Mouse (Mus musculus) hindbrain, postnatal 0 days (tissue): ENCODE data around the gene Relb. TPM values are rescaled to one million over a fixed set of nuclear protein-coding genes. Genes with fewer than 3 reads are reported as not detected.

Source experiments
- ATAC-seq: fragments of 200-750 bp; cut with Nextera tagmentation; 2 replicates; pipeline ENCODE4 v1.8.0; 2017; ENCODE audit warnings: mild to moderate bottlenecking, moderate TSS enrichment, moderate library complexity
- DNase-seq: peaks from one replicate; pipeline ENCODE4 v3.0.0-alpha.2; 2015; ENCODE audit warnings: low spot score
- H3K27ac ChIP-seq: fragments of 300-500 bp; sonication (generic); 2 replicates; pipeline ENCODE4 v1.5.1; 2014; ENCODE audit warnings: mild to moderate bottlenecking
- H3K27me3 ChIP-seq: fragments of 300-500 bp; sonication (generic); 2 replicates; pipeline ENCODE4 v1.6.1; 2014; ENCODE audit warnings: low read length, mixed read lengths; ENCODE audit not compliant: insufficient read depth
- H3K36me3 ChIP-seq: fragments of 300-500 bp; sonication (generic); 2 replicates; pipeline ENCODE4 v1.6.1; 2014; ENCODE audit warnings: low read length, mixed read lengths; ENCODE audit not compliant: insufficient read depth
- H3K4me1 ChIP-seq: fragments of 300-500 bp; sonication (generic); 2 replicates; pipeline ENCODE4 v1.6.1; 2014; ENCODE audit warnings: antibody characterized with exemption, low read length, mixed read lengths; ENCODE audit not compliant: insufficient read depth
- H3K4me2 ChIP-seq: fragments of 300-500 bp; sonication (generic); 2 replicates; pipeline ENCODE4 v1.6.1; 2014; ENCODE audit warnings: low read depth, mild to moderate bottlenecking, low read length, moderate library complexity, mixed read lengths
- H3K4me3 ChIP-seq: fragments of 300-500 bp; sonication (generic); 2 replicates; pipeline ENCODE4 v1.5.1; 2014; ENCODE audit warnings: low read length
- H3K9ac ChIP-seq: fragments of 300-500 bp; sonication (generic); replicated peaks from 2 replicates; pipeline ENCODE4 v1.6.1; 2014; ENCODE audit warnings: mild to moderate bottlenecking, low read length, moderate library complexity, mixed read lengths
- H3K9me3 ChIP-seq: fragments of 300-500 bp; sonication (generic); 2 replicates; pipeline ENCODE4 v1.6.1; 2016; ENCODE audit warnings: low read length, mixed read lengths
- CTCF ChIP-seq: IDR thresholded peaks from 2 replicates; pipeline ENCODE4 v1.5.1; 2016; ENCODE audit warnings: antibody characterized with exemption, control low read depth, low read depth
- WGBS: fragments of 180-500 bp; shearing (Covaris S2); extraction: QIAGEN DNeasy Blood & Tissue Kit; methylation state at CpG from one replicate; pipeline ENCODE4 v1.1.7; 2014; 5-methylcytosine and 5-hydroxymethylcytosine counted together
- polyA plus RNA-seq: library from polyadenylated mRNA; unstranded; fragments of >200 nt; fragmentation: Nextera tagmentation; extraction: Ambion mirVana; gene quantifications from 2 replicates; pipeline ENCODE4 v1.2.1, GENCODE M21; 2015
- total RNA-seq: library from RNA; depleted of rRNA; stranded (reverse); fragments of >200 nt; gene quantifications from 2 replicates; pipeline ENCODE4 v1.2.3, GENCODE M21; 2014

Gene Relb
- total and polyA plus RNA-seq, 2 experiments from 2014 or later, result 6.9 to 10.2 TPM

GRCm38 (mm10) chr7:19632720-19633119 is 3.5 kb upstream of the Relb start:
- no peaks in the 10 kb centered on the region for H3K27me3 ChIP-seq
- no peak for DNase-seq
- H3K27ac ChIP-seq, result no peak overlapping the region
- no peaks in the 10 kb centered on the region for H3K4me1 ChIP-seq
- no peaks in the 10 kb centered on the region for H3K9me3 ChIP-seq
- H3K4me2 ChIP-seq, result no peak overlapping the region
- no peak for ATAC-seq
- no peak overlapping the region for H3K9ac ChIP-seq
- peaks cover 54% of the 10 kb centered on the region for H3K36me3 ChIP-seq
- no peak overlapping the region for H3K4me3 ChIP-seq
- TF ChIP-seq CTCF, result no peak

GRCm38 (mm10) chr7:19632275-19632674 is 3.0 kb upstream of the Relb start:
- H3K36me3 ChIP-seq, result peaks cover 50% of the 10 kb centered on the region
- H3K27me3 ChIP-seq, result no peaks in the 10 kb centered on the region
- ATAC-seq, result no peak
- H3K4me2 ChIP-seq, result no peak overlapping the region
- no peaks in the 10 kb centered on the region for H3K9me3 ChIP-seq
- no peak overlapping the region for H3K27ac ChIP-seq
- DNase-seq, result no peak
- no peak for TF ChIP-seq CTCF
- no peaks in the 10 kb centered on the region for H3K4me1 ChIP-seq
- no peak overlapping the region for H3K9ac ChIP-seq
- no peak overlapping the region for H3K4me3 ChIP-seq

DNA sequence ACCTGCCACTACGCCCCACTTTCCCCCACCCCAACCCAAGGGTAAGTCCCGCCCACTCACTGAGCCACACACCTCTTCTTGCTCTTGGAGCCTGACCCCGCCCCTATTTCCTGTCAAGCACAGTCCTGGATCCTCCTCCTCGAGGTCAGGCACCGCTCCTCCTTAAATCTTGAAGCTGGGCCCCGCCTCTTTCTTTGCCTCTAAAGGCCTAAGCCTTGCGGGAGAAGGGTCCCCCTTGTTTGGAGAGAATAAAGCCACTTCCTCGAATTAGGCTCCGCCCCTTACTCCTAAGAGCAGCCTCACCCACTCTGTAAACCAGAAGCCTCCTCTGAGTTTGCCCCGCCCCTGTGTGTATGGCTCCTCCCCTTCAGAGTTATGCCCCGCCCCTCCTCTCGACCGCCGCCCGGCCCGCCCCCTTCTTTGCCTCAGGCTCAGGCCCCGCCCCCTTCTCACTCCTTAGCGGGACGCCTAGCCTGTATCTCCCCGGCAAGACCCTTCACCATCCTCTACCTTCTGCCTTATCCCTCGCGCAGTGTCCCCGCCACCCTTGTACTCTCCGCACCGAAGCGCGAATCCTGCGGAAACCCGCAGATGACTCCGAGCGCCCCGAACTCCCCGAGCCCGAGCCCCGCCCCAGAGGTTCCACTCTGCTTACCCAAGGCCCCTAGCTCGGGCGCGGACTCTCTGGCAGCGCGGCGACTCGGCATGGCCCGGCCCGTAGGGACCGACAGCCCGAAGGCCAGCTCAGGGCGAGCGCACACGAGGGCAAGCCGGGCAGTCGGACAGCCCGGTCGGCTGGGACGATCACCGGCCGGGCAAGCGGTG is 490 bp downstream of the Relb start:
- DNase-seq (peak; percentile 83), ATAC-seq (peak; percentile 87)
- WGBS, result 2% methylated on average over 57 of the region's 57 CpGs
- no peaks in the 10 kb centered on the region for H3K9me3 ChIP-seq
- H3K36me3 ChIP-seq, result peaks cover 18% of the 10 kb centered on the region
- no peak for TF ChIP-seq CTCF
- peak overlapping the region; percentile 71 for H3K4me3 ChIP-seq
- peak overlapping the region; percentile 35; the same call in 1 of the 2 replicates for H3K9ac ChIP-seq
- peak overlapping the region; percentile 43; the same call in 1 of the 2 replicates for H3K27ac ChIP-seq
- H3K4me1 ChIP-seq, result no peaks in the 10 kb centered on the region
- H3K27me3 ChIP-seq, result no peaks in the 10 kb centered on the region
- peak overlapping the region; percentile 87 for H3K4me2 ChIP-seq

DNA sequence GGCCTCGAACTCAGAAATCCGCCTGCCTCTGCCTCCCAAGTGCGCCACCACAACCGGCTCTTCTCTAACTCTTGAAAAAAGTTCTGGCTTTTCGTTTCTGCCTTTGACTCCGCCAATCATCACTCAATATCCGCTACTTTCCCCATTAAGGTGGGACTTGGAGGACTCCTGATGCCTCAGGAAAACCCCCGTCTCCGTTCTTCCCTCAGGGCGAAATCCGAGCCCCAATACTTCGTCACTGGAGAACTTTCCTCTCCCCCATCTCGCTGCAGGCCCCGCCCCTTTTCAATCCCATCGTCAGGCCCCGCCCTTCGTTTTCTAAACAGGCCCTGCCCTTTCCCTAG is 1.1 kb downstream of the Relb start:
- Histone ChIP-seq H3K36me3 (peaks cover 12% of the 10 kb centered on the region; the same call in 1 of the 2 replicates), H3K4me3 (peak overlapping the region; percentile 71), H3K4me2 (peak overlapping the region; percentile 87), H3K27ac (no peak overlapping the region; the same call in 1 of the 2 replicates), H3K9me3 (no peaks in the 10 kb centered on the region), H3K4me1 (no peaks in the 10 kb centered on the region), H3K27me3 (no peaks in the 10 kb centered on the region), H3K9ac (peak overlapping the region; percentile 35; the same call in 1 of the 2 replicates)
- no peak for TF ChIP-seq CTCF
- 12% methylated on average over 17 of the region's 17 CpGs for WGBS
- DNase-seq (no peak), ATAC-seq (no peak)

- Histone ChIP-seq H3K36me3 (peaks cover 8% of the 10 kb centered on the region; the same call in 1 of the 2 replicates), H3K4me2 (peak overlapping the region; percentile 87), H3K9ac (no peak overlapping the region), H3K27ac (no peak overlapping the region), H3K27me3 (no peaks in the 10 kb centered on the region), H3K4me1 (no peaks in the 10 kb centered on the region), H3K9me3 (no peaks in the 10 kb centered on the region), H3K4me3 (peak overlapping the region; percentile 71)
- TF ChIP-seq CTCF, result no peak
- WGBS, result 72% methylated on average over 3 of the region's 3 CpGs
- ATAC-seq (no peak), DNase-seq (no peak)
Measured at GRCm38 (mm10) chr7:19627721-19628120, 1.5 kb downstream of the Relb start.

- DNase-seq, result no peak
- 83% methylated on average over 2 of the region's 2 CpGs for WGBS
- no peaks in the 10 kb centered on the region for H3K4me1 ChIP-seq
- H3K4me3 ChIP-seq, result no peak overlapping the region
- H3K36me3 ChIP-seq, result no peaks in the 10 kb centered on the region
- no peak overlapping the region for H3K27ac ChIP-seq
- no peak for TF ChIP-seq CTCF
- H3K9me3 ChIP-seq, result no peaks in the 10 kb centered on the region
- H3K4me2 ChIP-seq, result no peak overlapping the region
- no peak overlapping the region for H3K9ac ChIP-seq
- no peaks in the 10 kb centered on the region for H3K27me3 ChIP-seq
- no peak for ATAC-seq
Measured at GRCm38 (mm10) chr7:19623433-19623832, 5.8 kb downstream of the Relb start.

GRCm38 (mm10) chr7:19622241-19622640 is 7.0 kb downstream of the Relb start:
- no peak for TF ChIP-seq CTCF
- 41% methylated on average over 6 of the region's 6 CpGs for WGBS
- no peak overlapping the region for H3K4me2 ChIP-seq
- H3K9ac ChIP-seq, result no peak overlapping the region
- ATAC-seq (no peak), DNase-seq (no peak)
- H3K4me3 ChIP-seq, result no peak overlapping the region
- H3K36me3 ChIP-seq, result no peaks in the 10 kb centered on the region
- no peaks in the 10 kb centered on the region for H3K9me3 ChIP-seq
- H3K27ac ChIP-seq, result no peak overlapping the region
- H3K27me3 ChIP-seq, result no peaks in the 10 kb centered on the region
- no peaks in the 10 kb centered on the region for H3K4me1 ChIP-seq
